Mouse (Mus musculus): Measurements from ENCODE around the gene Sac3d1. TPM values are rescaled to one million over a fixed set of nuclear protein-coding genes. Genes with fewer than 3 reads are reported as not detected.
"Not testable (repeated sequence)": the region's sequence is repeated elsewhere in the genome, so short reads cannot be mapped to it uniquely, and the experiment has no call there.

Sac3d1 gene
- polyA plus RNA-seq, 1 experiment: not detected

DNA sequence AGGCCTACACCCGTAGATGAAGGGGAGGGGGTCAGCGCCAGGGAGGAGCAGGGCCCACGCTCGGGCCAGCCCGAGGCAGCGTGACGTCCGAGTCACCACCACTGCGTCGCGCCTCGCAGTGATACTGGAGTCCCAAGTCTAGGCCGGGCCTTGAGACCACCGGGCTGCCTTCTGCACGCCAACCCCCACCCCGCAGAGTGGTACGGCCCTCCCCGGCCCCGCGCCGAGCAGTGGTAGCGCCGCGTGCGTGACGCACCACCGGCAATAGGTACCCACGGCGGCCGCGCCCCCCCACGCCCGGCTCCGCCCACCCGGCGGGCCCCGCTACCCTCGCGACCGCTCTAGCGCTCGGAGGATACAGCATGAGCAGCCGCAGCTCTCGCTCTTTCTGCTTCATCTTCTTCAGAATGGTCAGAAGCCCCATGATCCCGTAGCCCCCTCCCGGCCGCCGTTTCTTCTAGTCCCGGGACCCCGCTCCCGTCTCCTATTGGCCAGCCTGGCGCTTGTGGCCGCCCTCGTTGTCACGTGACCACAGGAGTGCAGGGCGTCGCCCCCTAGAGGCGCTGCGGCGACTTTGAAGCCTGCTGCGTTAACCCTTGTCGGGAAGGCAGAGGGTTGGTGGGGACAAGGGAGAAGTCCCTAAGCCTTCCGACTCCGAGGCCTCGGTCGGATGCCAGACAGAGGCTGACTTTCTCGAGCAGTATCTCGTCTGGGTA, 22.4 kb upstream of the Sac3d1 start, which contains the start of gene Batf2:
Gene Batf2 (plus strand): TSS at position 306 of the 716 bp plus-strand sequence.
- H3K27ac ChIP-seq (ENCODE audit: insufficient read depth, low read depth, low read length): peak within 1 kb of the TSS; percentile 98
- peak within 1 kb of the TSS; percentile 73 for H3K4me3 ChIP-seq (ENCODE audit: insufficient read depth, low read depth, low read length)
- H3K4me1 ChIP-seq (ENCODE audit: control insufficient read depth, insufficient read depth, low read length): peaks cover 11% of the 10 kb centered on the region
- peak; percentile 41; the same call in 1 of the 2 replicates for TF ChIP-seq POLR2A (IDR thresholded peaks at IDR 0.05; ENCODE audit: insufficient read depth, low read depth, low read length)
- peak; percentile 90 for TF ChIP-seq CTCF (IDR thresholded peaks at IDR 0.05; ENCODE audit: insufficient read depth, low read depth, low read length)
- WGBS: 1% methylated on average over 68 of the region's 68 CpGs

DNA sequence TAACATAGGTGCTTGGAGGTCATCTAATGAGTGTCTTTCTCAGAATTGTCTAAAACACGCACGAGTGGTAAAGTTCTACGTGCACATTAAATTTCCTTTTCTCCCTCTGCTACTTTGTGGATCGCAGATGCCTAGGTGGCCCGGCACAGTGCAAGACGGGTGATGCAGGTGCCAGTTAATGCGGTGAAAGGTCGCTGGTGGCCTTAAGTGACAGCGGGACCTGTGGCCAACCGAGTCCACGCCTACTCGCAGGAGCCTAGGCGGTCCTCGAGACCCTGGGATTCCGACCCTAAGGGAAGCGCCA, 21.9 kb upstream of the Sac3d1 start:
- H3K4me1 ChIP-seq (ENCODE audit: control insufficient read depth, insufficient read depth, low read length): peaks cover 11% of the 10 kb centered on the region
- under 1% methylated on average over 16 of the region's 16 CpGs for WGBS
- TF ChIP-seq CTCF (IDR thresholded peaks at IDR 0.05; ENCODE audit: insufficient read depth, low read depth, low read length) (no peak), POLR2A (IDR thresholded peaks at IDR 0.05; ENCODE audit: insufficient read depth, low read depth, low read length) (no peak)

GRCm38 (mm10) chr19:6139701-6140100, 21.3 kb upstream of the Sac3d1 start:
- H3K4me3 ChIP-seq (ENCODE audit: insufficient read depth, low read depth, low read length): peak overlapping the region; percentile 14; the same call in 1 of the 2 replicates
- TF ChIP-seq POLR2A (IDR thresholded peaks at IDR 0.05; ENCODE audit: insufficient read depth, low read depth, low read length) (no peak), CTCF (IDR thresholded peaks at IDR 0.05; ENCODE audit: insufficient read depth, low read depth, low read length) (no peak)
- no peak overlapping the region for H3K27ac ChIP-seq (ENCODE audit: insufficient read depth, low read depth, low read length)
- 87% methylated on average over 6 of the region's 6 CpGs for WGBS
- peaks cover 11% of the 10 kb centered on the region for H3K4me1 ChIP-seq (ENCODE audit: control insufficient read depth, insufficient read depth, low read length)

More for the DNA sequence above, 21.9 kb upstream of the Sac3d1 start:
- H3K27ac ChIP-seq (ENCODE audit: insufficient read depth, low read depth, low read length): peak overlapping the region; percentile 86
- H3K4me3 ChIP-seq (ENCODE audit: insufficient read depth, low read depth, low read length): peak overlapping the region; percentile 73

- no peak overlapping the region for H3K27ac ChIP-seq (ENCODE audit: insufficient read depth, low read depth, low read length)
- 84% methylated on average over 3 of the region's 3 CpGs for WGBS
These were observed 17.9 kb upstream of the Sac3d1 start for GRCm38 (mm10) chr19:6136397-6136796.

DNA sequence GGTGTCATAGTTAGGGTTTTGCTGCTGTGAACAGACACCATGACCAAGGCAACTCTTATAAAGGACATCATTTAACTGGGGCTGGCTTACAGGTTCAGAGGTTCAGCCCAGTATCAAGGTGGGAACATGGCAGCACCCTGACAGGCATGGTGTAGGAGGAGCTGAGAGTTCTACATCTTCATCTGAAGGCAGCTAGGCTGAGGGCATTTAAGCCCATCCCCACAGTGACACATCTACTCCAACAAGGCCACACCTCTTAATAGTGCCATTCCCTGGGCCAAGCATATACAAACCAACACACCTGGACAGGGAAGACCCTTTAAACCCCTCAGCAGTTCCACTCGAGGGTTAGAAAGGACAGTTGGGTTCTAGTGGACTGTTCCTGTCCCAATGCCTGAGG, 14.7 kb upstream of the Sac3d1 start:
- WGBS: 39% methylated on average over 1 of the region's 1 CpGs
- H3K27ac ChIP-seq (ENCODE audit: insufficient read depth, low read depth, low read length); H3K4me3 ChIP-seq (ENCODE audit: insufficient read depth, low read depth, low read length): not testable (repeated sequence)

More at GRCm38 (mm10) chr19:6136397-6136796, 17.9 kb upstream of the Sac3d1 start:
- no peak overlapping the region for H3K4me3 ChIP-seq (ENCODE audit: insufficient read depth, low read depth, low read length)
- TF ChIP-seq CTCF (IDR thresholded peaks at IDR 0.05; ENCODE audit: insufficient read depth, low read depth, low read length) (no peak), POLR2A (IDR thresholded peaks at IDR 0.05; ENCODE audit: insufficient read depth, low read depth, low read length) (no peak)
- H3K4me1 ChIP-seq (ENCODE audit: control insufficient read depth, insufficient read depth, low read length): peaks cover 11% of the 10 kb centered on the region

GRCm38 (mm10) chr19:6132171-6132827, 13.8 kb upstream of the Sac3d1 start:
- H3K4me1 ChIP-seq (ENCODE audit: control insufficient read depth, insufficient read depth, low read length): no peaks in the 10 kb centered on the region
- TF ChIP-seq POLR2A (IDR thresholded peaks at IDR 0.05; ENCODE audit: insufficient read depth, low read depth, low read length): no peak
- no peak overlapping the region for H3K4me3 ChIP-seq (ENCODE audit: insufficient read depth, low read depth, low read length)
- WGBS: 80% methylated on average over 7 of the region's 7 CpGs
- no peak overlapping the region for H3K27ac ChIP-seq (ENCODE audit: insufficient read depth, low read depth, low read length)

More for the DNA sequence above, 14.7 kb upstream of the Sac3d1 start:
- not testable (repeated sequence) for H3K4me1 ChIP-seq (ENCODE audit: control insufficient read depth, insufficient read depth, low read length)

GRCm38 (mm10) chr19:6130414-6131128, 12.1 kb upstream of the Sac3d1 start:
- H3K4me1 ChIP-seq (ENCODE audit: control insufficient read depth, insufficient read depth, low read length); H3K4me3 ChIP-seq (ENCODE audit: insufficient read depth, low read depth, low read length); H3K27ac ChIP-seq (ENCODE audit: insufficient read depth, low read depth, low read length): not testable (repeated sequence)
- WGBS: 79% methylated on average over 7 of the region's 7 CpGs

GRCm38 (mm10) chr19:6127760-6128341, 9.4 kb upstream of the Sac3d1 start, which contains the start of gene Snx15:
Snx15 (minus strand) TSS chr19:6128304.
- Histone ChIP-seq H3K27ac (ENCODE audit: insufficient read depth, low read depth, low read length) (peak within 1 kb of the TSS; percentile 95), H3K4me3 (ENCODE audit: insufficient read depth, low read depth, low read length) (peak within 1 kb of the TSS; percentile 82), H3K4me1 (ENCODE audit: control insufficient read depth, insufficient read depth, low read length) (no peaks in the 10 kb centered on the region)
- no peak for TF ChIP-seq CTCF (IDR thresholded peaks at IDR 0.05; ENCODE audit: insufficient read depth, low read depth, low read length)
- peak; percentile 49; the same call in 1 of the 2 replicates for TF ChIP-seq POLR2A (IDR thresholded peaks at IDR 0.05; ENCODE audit: insufficient read depth, low read depth, low read length)
- under 1% methylated on average over 32 of the region's 32 CpGs for WGBS

Measured in olfactory bulb, adult 2 months (tissue).